Mouse (Mus musculus) splenic B cell, adult 2 months (primary cell): ENCODE results near the gene Lsm4.

Source experiments
- DNase-seq: peaks from one replicate; pipeline ENCODE4 v3.0.0-alpha.2; 2011; ENCODE audit warnings: low read depth, low spot score
- H3K27me3 ChIP-seq: 2 replicates; pipeline ENCODE4 v1.6.1; 2012; ENCODE audit warnings: mild to moderate bottlenecking, low read length, moderate library complexity, mixed read lengths; ENCODE audit not compliant: control insufficient read depth, poor library complexity, insufficient read depth, severe bottlenecking
- H3K36me3 ChIP-seq: 2 replicates; pipeline ENCODE4 v1.6.1; 2012; ENCODE audit warnings: mild to moderate bottlenecking, low read length, moderate library complexity, mixed read lengths; ENCODE audit not compliant: control insufficient read depth, poor library complexity, insufficient read depth, severe bottlenecking

Gene Lsm4

GRCm38 (mm10) chr8:70673079-70673856 lies at the start of gene Lsm4:
TSS of gene Lsm4 (plus strand) at chr8:70673248.
- peak; percentile 99 for DNase-seq
- H3K36me3 ChIP-seq, result peaks cover 4% of the 10 kb centered on the region

GRCm38 (mm10) chr8:70625104-70625503 lies 47.9 kb upstream of the Lsm4 start:
- DNase-seq, result peak; percentile 75

More at GRCm38 (mm10) chr8:70673079-70673856, at the start of gene Lsm4:
- H3K27me3 ChIP-seq, result no peaks in the 10 kb centered on the region

GRCm38 (mm10) chr8:70627041-70627440 lies 46.0 kb upstream of the Lsm4 start:
- no peaks in the 10 kb centered on the region for H3K27me3 ChIP-seq
- H3K36me3 ChIP-seq, result no peaks in the 10 kb centered on the region
- DNase-seq, result no peak

More at GRCm38 (mm10) chr8:70625104-70625503, 47.9 kb upstream of the Lsm4 start:
- no peaks in the 10 kb centered on the region for H3K27me3 ChIP-seq
- no peaks in the 10 kb centered on the region for H3K36me3 ChIP-seq

GRCm38 (mm10) chr8:70628986-70629490 lies 44.0 kb upstream of the Lsm4 start:
- Histone ChIP-seq H3K27me3 (no peaks in the 10 kb centered on the region), H3K36me3 (no peaks in the 10 kb centered on the region)
- no peak for DNase-seq

- H3K27me3 ChIP-seq, result no peaks in the 10 kb centered on the region
- no peaks in the 10 kb centered on the region for H3K36me3 ChIP-seq
- peak; percentile 98 for DNase-seq
These were observed 43.2 kb upstream of the Lsm4 start for GRCm38 (mm10) chr8:70629574-70630531.

- H3K27me3 ChIP-seq, result no peaks in the 10 kb centered on the region
- DNase-seq, result peak; percentile 37
- H3K36me3 ChIP-seq, result no peaks in the 10 kb centered on the region
These were observed 42.3 kb upstream of the Lsm4 start for GRCm38 (mm10) chr8:70630532-70631381.

GRCm38 (mm10) chr8:70631436-70631835 lies 41.6 kb upstream of the Lsm4 start:
- Histone ChIP-seq H3K27me3 (no peaks in the 10 kb centered on the region), H3K36me3 (no peaks in the 10 kb centered on the region)
- DNase-seq, result no peak

GRCm38 (mm10) chr8:70632346-70632892 lies 40.6 kb upstream of the Lsm4 start, which contains the start of gene Gdf15:
TSS of gene Gdf15 (minus strand) at chr8:70632456.
- no peak for DNase-seq
- Histone ChIP-seq H3K27me3 (no peaks in the 10 kb centered on the region), H3K36me3 (no peaks in the 10 kb centered on the region)

- no peaks in the 10 kb centered on the region for H3K36me3 ChIP-seq
- no peaks in the 10 kb centered on the region for H3K27me3 ChIP-seq
- DNase-seq, result no peak
These were observed 39.0 kb upstream of the Lsm4 start for GRCm38 (mm10) chr8:70634066-70634465.

- peak; percentile 86 for DNase-seq
- Histone ChIP-seq H3K27me3 (no peaks in the 10 kb centered on the region), H3K36me3 (no peaks in the 10 kb centered on the region)
These were observed 37.5 kb upstream of the Lsm4 start for GRCm38 (mm10) chr8:70635527-70635926.

GRCm38 (mm10) chr8:70636838-70637237 lies 36.2 kb upstream of the Lsm4 start:
- H3K36me3 ChIP-seq, result no peaks in the 10 kb centered on the region
- DNase-seq, result peak; percentile 61
- H3K27me3 ChIP-seq, result no peaks in the 10 kb centered on the region

- no peak for DNase-seq
- Histone ChIP-seq H3K36me3 (no peaks in the 10 kb centered on the region), H3K27me3 (no peaks in the 10 kb centered on the region)
These were observed 34.3 kb upstream of the Lsm4 start for GRCm38 (mm10) chr8:70638752-70639151.

GRCm38 (mm10) chr8:70643019-70643418 lies 30.0 kb upstream of the Lsm4 start:
- no peak for DNase-seq
- no peaks in the 10 kb centered on the region for H3K36me3 ChIP-seq
- no peaks in the 10 kb centered on the region for H3K27me3 ChIP-seq

- no peaks in the 10 kb centered on the region for H3K27me3 ChIP-seq
- DNase-seq, result peak; percentile 60
These were observed 29.0 kb upstream of the Lsm4 start for GRCm38 (mm10) chr8:70644065-70644464.

More at GRCm38 (mm10) chr8:70644065-70644464, 29.0 kb upstream of the Lsm4 start:
- no peaks in the 10 kb centered on the region for H3K36me3 ChIP-seq
